Mouse (Mus musculus): Measurements from ENCODE around the gene Olfr360.
"Not testable (repeated sequence)": the region's sequence is repeated elsewhere in the genome, so short reads cannot be mapped to it uniquely, and the experiment has no call there.

Olfr360 gene

DNA sequence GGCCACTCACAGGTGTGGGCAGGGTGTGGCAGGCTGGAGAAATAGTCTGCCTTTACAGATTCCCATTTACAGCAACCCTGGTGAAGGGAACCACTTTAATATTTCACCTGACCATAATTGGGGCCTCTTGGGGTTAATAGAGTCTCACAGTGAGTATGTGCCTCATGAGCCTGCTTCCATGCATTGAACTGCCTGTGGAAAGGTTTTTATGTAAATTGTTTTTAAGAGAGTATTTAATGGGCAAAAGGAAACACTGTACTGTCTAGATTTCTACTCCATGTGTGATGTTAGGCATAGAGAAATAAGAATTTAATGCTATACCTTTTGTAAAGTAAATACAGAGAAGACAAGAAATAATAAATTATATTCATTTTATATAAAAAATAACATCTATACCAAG lies at the start of gene Olfr360:
TSS of gene Olfr360 (plus strand) at position 301 of the 400 bp plus-strand sequence.
- ChIA-PET CTCF (no interaction called here), POLR2A (no interaction called here)

DNA sequence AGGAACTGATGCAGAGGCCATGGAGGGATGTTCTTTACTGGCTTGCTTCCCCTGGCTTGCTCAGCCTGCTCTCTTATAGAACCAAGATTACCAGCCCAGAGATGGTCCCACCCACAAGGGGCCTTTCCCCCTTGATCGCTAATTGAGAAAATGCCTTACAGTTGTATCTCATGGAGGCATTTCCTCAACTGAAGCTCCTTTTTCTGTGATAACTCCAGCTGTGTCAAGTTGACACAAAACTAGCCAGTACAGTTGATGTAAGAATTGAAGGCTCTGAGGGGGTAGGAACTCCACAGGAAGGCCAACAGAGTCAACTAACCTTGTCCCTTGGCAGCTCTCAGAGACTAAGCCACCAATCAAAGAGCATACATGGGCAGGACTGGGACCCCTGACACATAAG lies 23.6 kb downstream of the Olfr360 start, which contains the start of gene Olfr361:
TSS of gene Olfr361 (minus strand) at position 101 of the 400 bp plus-strand sequence.
- CTCF ChIA-PET, POLR2A ChIA-PET: not testable (repeated sequence)

DNA sequence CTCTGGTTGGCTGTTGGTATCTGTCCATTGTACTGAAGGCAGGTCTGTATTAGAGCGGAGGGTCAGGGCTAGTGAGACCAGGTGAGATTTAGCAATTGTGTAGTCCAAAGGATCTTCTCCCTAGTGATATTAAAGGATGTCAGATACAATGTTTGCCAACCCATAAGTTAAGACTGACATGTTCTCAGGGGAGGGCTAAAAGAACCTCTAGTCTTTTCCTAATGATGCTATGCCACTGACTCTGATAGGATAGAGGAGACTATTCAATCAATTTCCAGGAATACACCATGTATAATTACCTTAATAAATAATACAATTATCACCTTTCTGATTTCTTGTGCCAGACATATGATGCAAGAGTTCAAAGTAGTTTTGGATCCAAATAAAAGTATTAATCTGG lies 52.3 kb downstream of the Olfr360 start, which contains the start of gene Olfr362:
TSS of gene Olfr362 (minus strand) at position 101 of the 400 bp plus-strand sequence.
- POLR2A ChIA-PET: interaction anchor here in 1 of 4 experiments (0.5 kb wide), 1 partner anchor 676 kb away, joined by 3 read pairs; no protein-coding TSS in a partner anchor
- CTCF ChIA-PET: no interaction called here

Data from embryonic stem cell, embryonic (primary cell).